Mouse (Mus musculus): ENCODE results near the gene Mfsd2a.

The Mfsd2a gene

GRCm38 (mm10) chr4:122935466-122936099, 25.4 kb downstream of the Mfsd2a start:
- in situ Hi-C loops (cut with MseI, MboI), result no loop called here

- in situ Hi-C loops (cut with MseI, MboI), result no loop called here
Observed at GRCm38 (mm10) chr4:122933857-122934256, 27.1 kb downstream of the Mfsd2a start.

GRCm38 (mm10) chr4:122933051-122933591, 27.9 kb downstream of the Mfsd2a start:
- in situ Hi-C loops (cut with MseI, MboI), result no loop called here

- in situ Hi-C loops (cut with MseI, MboI), result no loop called here
Observed at GRCm38 (mm10) chr4:122932239-122932978, 28.6 kb downstream of the Mfsd2a start.

- in situ Hi-C loops (cut with MseI, MboI), result no loop called here
Observed at GRCm38 (mm10) chr4:122930939-122931590, 29.9 kb downstream of the Mfsd2a start.

GRCm38 (mm10) chr4:122923392-122924344, 37.3 kb downstream of the Mfsd2a start:
- in situ Hi-C loops (cut with MseI, MboI), result no loop called here

- in situ Hi-C loops (cut with MseI, MboI), result no loop called here
Observed at GRCm38 (mm10) chr4:122922841-122923240, 38.1 kb downstream of the Mfsd2a start.

- in situ Hi-C loops (cut with MseI, MboI), result loop anchor here in 1 of 2 experiments (10.0 kb wide), 1 partner anchor 169 kb away; no protein-coding TSS in a partner anchor
Observed at GRCm38 (mm10) chr4:122915985-122916384, 45.0 kb downstream of the Mfsd2a start.

GRCm38 (mm10) chr4:122914186-122914585, 46.8 kb downstream of the Mfsd2a start:
- in situ Hi-C loops (cut with MseI, MboI), result loop anchor here (5.0 to 10.0 kb wide), 2 partner anchors 73 to 171 kb away; no protein-coding TSS in a partner anchor

- in situ Hi-C loops (cut with MseI, MboI), result loop anchor here (5.0 to 10.0 kb wide), 2 partner anchors 75 to 172 kb away; no protein-coding TSS in a partner anchor
Observed at GRCm38 (mm10) chr4:122912613-122913012, 48.4 kb downstream of the Mfsd2a start.

GRCm38 (mm10) chr4:122910577-122910976, 50.4 kb downstream of the Mfsd2a start:
- in situ Hi-C loops (cut with MseI, MboI), result loop anchor here (5.0 to 10.0 kb wide), 2 partner anchors 77 to 174 kb away; no protein-coding TSS in a partner anchor

GRCm38 (mm10) chr4:122909572-122910189, 51.3 kb downstream of the Mfsd2a start:
- in situ Hi-C loops (cut with MseI, MboI), result loop anchor here (5.0 to 10.0 kb wide), 2 partner anchors 78 to 175 kb away; no protein-coding TSS in a partner anchor

GRCm38 (mm10) chr4:122905359-122905758, 55.6 kb downstream of the Mfsd2a start:
- in situ Hi-C loops (cut with MseI, MboI), result no loop called here

- in situ Hi-C loops (cut with MseI, MboI), result no loop called here
Observed at GRCm38 (mm10) chr4:122903709-122904108, 57.3 kb downstream of the Mfsd2a start.

GRCm38 (mm10) chr4:122902156-122902555, 58.8 kb downstream of the Mfsd2a start:
- in situ Hi-C loops (cut with MseI, MboI), result no loop called here

- in situ Hi-C loops (cut with MseI, MboI), result no loop called here
Observed at GRCm38 (mm10) chr4:122898313-122898712, 62.7 kb downstream of the Mfsd2a start.

GRCm38 (mm10) chr4:122897750-122898149, 63.2 kb downstream of the Mfsd2a start:
- in situ Hi-C loops (cut with MseI, MboI), result no loop called here
